Mouse (Mus musculus) left cerebral cortex, postnatal 14 days (tissue): Measurements from ENCODE around the gene Prex1. TPM values are rescaled to one million over a fixed set of nuclear protein-coding genes. Genes with fewer than 3 reads are reported as not detected.

Experiments used
- DNase-seq, 2 experiments: peaks; one replicate each; pipeline ENCODE4 v3.0.0; 2021 to 2022; ENCODE audit warnings: low spot score in 2 of 2, mixed read lengths in 1 of 2
- intact Hi-C: fragments of 180-260 bp; cut with DNase I; formaldehyde crosslinking; loops from one replicate; pipeline ENCODE4 v1.15.1; 2025
- total RNA-seq, 2 experiments: library from RNA; stranded (reverse); gene quantifications; 2 replicates each; pipeline ENCODE4 v1.2.3; 2021

The Prex1 gene
- total RNA-seq, 2 experiments from 2014 or later = 119 to 132 TPM

DNA sequence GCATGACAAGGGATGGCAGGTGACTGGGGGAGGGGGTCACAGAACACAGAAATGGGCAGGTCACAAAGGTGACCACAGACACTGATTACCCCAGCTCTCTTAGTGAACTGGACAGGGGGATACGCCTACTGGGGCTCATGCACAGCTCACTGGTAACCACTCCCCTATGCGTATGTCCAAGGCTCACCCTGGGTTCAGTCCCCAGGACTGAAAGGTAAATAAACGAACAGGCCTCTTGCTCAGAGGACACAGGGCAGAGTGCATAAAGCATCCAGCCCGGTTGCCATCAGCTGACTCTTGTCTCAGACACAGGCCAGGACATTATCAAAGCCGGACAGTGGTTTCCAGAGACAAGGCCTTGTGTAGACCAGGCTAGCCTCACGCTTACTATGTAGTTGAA, 91.6 kb downstream of the Prex1 start:
- DNase-seq = no peak
- intact Hi-C loops = loop anchor here (5.0 kb wide), 1 partner anchor 90 kb away; the partner anchor contains the start of gene Prex1

DNA sequence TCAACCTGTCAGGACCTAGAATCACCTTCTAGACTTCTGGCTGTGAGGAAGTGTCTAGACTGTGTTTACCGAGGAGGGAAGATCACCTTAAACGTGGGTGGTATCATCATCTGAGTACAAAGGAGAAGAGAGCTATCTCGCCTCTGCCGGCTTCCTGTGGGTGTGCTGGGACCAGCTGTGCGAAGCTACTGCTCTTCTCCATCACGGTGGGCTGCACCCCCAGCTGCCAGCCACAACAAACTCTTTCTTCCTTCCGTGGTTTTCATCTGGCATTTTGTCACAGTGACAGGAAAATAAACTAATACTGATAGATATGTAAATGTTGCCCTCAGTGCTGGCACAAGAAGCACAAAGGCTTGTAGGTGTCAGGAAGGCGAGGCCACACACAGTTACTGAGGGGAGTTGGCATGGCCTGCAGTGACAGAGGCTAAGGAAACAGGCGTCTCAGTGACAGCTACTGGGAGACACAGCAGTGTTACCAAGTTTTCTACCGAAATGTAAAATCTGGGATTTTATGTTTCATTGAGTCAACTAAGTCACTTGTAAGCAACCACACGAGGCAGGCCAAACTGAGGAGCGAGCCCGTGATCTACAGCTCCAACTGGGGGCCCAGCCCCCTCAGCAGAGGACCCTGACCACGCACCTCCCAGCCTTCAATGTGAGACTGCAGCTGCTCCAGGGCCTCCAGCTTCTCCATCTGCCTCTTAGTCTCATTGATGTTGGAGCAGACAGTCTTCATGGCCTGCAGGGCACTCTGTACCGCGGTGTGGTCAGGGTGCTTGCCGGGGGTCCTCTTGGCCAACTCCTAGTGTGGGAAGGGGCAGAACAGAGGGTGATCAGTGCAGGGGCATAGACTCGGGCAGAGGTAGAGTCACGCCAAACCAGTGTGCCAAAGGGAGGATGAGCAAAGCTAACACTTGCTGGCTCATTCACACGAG, 92.8 kb downstream of the Prex1 start:
- intact Hi-C loops = loop anchor here (5.0 kb wide), 1 partner anchor 92 kb away; the partner anchor contains the start of gene Prex1
- DNase-seq = no peak

DNA sequence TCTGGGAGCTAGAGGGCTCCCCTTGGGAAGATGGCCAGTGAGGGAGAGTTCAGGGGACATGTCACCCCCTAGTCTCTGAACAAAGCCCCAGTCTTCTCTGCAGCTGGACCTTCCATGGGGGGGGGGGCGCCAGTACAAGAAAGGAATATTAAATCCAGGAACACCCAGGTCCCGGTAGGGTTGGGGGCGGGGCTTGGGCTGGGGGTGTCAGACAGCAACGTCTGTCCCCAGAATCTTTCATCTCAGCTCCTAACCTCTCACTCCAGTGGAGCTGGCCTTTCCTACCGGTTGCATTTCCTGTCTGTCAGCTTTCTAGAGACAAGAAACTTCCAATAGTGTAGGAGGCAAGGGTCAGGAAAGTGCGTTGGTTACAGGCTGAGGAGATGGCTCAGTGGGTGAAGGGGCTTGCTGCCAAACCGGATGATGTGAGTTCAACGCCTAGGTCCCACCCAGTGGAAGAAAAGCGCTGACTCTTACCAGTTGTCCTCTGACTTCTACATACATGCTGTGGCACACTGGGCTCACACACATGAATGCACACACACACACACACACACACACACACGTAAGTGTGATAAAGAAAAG, 93.6 kb downstream of the Prex1 start:
- DNase-seq = no peak
- intact Hi-C loops = loop anchor here (5.0 kb wide), 1 partner anchor 92 kb away; the partner anchor contains the start of gene Prex1

DNA sequence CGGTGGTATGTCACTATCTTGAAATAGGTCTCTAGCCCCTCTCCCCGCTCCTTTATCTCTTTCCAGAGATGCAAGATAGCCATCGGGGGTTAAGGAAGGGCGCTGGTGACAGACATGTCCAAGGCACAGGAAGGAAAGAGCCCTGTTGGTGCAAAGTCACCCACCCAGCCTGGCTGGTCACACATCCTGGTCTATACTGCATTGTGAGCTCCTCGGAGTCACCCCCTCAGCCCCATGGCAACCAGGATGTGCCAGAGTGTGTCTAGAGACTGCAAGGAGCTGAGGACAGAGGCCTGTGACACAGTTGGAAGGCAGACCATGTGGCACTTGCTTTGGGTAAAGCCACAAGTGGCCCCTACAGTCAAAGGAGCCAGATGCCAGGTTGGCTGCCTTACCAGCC, 94.4 kb downstream of the Prex1 start:
- intact Hi-C loops = no loop called here
- DNase-seq = no peak

DNA sequence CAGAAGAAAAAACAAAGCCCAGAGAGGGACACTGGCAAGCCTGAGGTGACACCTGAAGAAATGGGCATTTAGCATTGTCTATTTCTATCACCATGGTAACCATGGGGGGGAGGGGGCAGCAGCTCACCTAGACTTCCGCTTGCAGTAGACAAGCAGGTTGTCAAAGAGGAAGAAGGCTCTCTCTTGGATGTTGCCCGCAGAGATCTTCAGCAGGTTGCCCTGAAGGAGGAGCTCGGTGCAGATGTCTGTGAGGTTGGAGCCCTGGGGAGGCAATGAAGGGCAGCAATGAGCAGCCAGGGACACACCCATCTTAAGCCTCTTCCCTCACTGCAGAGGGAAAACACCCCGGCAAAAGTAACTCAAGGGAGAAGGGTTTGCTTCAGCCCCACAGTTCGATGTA, 95.9 kb downstream of the Prex1 start:
- no peak for DNase-seq
- intact Hi-C loops = no loop called here

DNA sequence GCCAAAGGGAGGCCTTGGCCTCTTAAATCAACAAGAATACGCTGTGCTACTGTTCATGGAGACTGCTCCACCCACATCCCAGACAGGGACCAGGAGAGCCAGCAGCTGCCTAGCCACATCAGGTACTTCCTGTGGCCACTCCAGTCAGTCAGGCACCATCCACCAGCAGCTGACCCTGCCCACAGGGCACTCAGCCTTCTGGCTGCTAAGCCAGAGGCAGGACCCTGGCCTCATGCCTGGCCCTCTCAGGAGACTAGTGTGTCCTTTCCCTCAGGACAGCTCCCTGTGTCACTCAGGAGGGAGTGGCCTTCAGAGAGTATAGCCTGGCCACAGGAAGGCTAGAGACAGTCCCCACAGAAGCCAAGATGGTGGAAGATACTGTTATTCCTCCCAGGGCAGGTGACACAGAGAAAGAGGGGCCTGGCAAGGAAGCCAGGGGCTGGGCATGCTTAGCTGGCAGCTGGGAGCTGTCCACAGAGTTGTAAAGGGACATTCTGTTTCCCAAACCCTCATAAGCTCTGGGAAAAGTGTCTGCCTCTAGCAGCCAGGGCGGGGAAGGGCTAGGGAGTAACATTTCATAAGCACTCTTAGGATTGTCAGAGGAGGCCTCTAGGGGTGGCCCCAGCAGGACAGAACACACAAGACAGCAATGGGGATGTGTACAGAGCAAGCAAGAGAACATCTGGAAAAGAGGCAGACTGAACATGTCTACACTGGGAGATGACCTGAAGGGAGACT, 98.1 kb downstream of the Prex1 start:
- no peak for DNase-seq
- intact Hi-C loops = no loop called here

DNA sequence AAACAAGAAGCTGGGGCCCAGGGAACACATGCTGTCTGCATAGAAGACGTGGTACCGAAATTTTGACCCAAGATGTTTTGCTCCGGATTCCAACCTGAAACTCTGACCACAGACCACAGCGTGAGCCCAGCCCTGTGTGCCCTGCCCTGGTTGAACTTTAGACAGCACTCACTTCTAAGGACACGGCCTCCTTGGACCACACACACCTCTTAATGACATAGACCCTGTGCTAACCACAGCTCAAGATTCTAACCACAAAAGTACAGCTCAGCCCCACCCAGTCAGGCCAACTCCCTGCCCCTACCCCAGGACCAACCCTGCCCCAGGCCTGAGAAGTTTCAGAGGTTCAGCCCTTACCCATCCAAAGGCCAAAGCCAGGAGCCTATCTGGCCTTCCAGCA, 103.4 kb downstream of the Prex1 start:
- intact Hi-C loops = no loop called here
- no peak for DNase-seq

DNA sequence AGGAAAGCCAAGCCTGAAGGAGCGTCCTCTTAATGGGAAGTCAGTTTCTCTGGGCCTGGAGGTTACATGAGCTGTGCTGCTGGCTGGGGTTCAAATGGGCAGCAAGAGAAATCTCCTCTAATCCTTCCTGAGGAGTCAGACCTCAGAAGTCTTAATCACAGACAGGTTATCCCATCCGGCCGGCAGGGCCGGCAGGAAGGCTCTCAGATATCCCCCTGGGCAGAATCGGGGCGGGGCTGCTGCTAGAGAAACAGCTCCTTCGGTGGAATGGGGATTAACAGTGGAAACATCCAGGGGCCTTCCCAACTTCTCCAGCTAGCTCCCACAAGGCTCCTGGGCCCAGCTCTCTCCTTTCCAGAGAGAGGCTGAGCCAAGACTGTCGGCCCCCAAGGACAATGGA, 105.1 kb downstream of the Prex1 start:
- intact Hi-C loops = loop anchor here (5.0 kb wide), 1 partner anchor 104 kb away; the partner anchor contains the start of gene Prex1
- DNase-seq = no peak

DNA sequence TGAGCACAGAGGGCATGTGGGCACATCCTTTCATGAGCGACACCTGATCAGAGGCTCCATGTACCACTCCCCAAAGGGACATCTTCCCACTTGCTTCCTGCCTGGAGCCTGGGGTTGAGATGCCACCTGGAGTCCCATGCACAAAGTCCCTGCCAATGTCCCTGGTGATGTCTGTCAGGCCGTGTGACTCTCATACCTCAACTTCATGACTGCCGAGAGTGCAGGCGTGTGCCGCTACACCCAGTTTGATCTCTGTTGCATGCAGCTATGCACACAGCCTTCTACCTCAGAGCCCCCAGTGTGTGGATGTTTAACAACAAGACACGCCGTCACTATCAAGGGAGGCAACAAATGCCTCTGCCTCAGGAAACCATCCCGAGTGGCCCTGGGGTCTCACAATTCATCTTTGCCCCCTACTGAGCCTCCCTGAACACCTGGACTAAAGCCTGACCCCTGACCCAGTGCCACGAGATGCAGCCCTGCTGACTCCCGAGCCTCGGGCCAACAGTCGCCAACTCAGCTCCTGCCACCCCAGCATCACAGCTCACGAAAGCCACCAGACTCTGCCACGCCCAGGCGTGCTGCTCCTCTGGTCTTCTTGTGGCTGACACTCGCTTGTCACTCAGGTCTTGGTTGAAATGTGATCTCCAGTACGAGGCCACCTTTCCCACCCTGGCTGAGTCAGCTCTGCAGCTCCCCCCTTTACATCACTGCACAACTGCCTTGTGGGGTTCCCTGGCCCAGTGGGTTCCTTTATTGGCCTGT, 107.0 kb downstream of the Prex1 start:
- no peak for DNase-seq
- intact Hi-C loops = loop anchor here (5.0 kb wide), 1 partner anchor 106 kb away; the partner anchor contains the start of gene Prex1

DNA sequence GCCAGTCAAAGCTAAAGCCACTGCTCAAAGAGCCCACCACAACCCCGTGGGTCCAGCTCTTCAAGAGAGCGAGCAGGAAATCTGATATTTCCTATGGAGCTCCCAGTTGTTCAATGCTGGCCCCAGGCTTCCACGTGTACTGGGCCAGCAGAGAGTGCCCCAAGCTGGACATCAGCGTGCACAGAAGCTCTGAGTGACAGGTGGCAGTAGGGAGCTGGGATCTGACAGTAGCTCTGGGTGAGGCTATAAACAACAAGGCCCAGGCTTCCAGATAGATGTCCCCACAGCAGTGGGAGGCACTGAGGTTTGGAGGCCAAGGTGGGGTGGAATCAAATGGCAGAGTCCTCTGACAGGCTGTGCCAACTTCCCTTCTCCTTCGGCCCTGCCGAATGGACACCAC, 107.6 kb downstream of the Prex1 start:
- DNase-seq = no peak
- intact Hi-C loops = loop anchor here (5.0 kb wide), 1 partner anchor 106 kb away; the partner anchor contains the start of gene Prex1

DNA sequence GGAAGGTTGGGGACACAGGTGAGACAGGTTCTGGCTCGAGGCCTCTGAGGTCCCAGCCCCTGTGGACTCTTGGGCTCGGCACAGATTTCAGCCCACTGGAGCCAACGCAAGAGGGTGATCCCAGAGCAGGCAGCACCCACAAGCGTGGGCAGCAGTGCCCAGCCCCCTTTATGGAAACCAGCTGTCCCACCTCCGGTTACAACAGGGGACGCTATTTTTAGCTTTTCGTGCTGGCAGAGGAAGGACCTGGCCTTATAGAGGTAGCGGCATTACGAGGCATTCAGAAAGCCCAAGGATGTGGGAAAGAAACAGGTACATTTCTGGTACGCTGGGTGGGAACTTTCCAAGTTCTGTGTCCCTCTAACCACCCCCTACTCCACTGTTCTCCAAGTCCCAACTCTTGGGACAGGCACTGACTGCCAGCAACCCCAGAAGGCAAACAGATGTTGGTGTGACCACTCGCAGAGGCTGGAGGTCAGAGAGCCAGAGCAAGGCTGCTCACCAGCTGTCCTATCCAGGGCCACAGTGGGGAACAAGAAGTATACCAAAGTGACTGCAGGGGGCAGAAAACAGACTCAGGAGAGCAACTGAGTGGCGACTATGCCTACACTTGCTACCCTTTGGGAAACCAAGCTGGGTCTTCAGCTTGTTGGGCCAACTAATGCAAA, 108.3 kb downstream of the Prex1 start:
- DNase-seq = no peak
- intact Hi-C loops = loop anchor here (5.0 kb wide), 1 partner anchor 107 kb away; the partner anchor contains the start of gene Prex1

DNA sequence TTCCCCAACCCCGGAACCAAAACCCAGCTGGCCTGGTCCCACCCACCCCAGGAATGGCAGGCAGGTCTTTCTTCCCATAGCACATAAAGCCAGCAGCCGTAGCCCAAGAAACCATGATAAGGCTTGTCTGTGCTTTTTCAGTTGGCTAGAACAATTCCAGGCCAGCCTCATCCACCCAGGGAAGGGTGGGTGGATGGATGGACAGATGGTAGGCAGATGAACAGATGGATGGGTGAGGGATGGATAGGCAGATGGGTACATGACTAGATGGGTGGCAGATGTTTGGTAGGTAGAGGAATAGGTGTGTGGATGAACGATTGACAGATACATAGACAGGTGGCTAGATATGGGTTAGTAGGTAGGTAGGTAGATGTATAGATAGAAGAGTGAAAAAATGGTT, 110.7 kb downstream of the Prex1 start:
- no peak for DNase-seq
- intact Hi-C loops = no loop called here

DNA sequence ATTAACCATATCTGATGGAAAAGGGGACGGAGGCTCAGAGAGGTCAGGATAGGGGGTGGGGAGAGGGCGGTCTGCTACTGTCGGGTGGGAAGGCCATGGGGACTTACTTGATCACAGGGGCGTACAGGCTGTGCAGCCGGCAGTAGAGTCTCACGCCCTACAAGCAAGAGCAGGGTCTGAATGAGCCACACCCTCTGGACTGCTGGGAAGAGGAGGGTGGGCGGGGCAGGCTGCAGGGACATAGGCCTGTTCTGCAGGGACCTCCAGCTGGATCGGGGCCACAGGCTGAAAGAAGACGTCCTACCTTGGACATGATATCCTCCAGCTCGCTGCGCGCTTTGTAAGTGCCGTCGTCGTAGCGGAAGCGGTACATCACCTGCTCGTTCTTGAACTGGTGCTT, 112.2 kb downstream of the Prex1 start:
- intact Hi-C loops = no loop called here

DNA sequence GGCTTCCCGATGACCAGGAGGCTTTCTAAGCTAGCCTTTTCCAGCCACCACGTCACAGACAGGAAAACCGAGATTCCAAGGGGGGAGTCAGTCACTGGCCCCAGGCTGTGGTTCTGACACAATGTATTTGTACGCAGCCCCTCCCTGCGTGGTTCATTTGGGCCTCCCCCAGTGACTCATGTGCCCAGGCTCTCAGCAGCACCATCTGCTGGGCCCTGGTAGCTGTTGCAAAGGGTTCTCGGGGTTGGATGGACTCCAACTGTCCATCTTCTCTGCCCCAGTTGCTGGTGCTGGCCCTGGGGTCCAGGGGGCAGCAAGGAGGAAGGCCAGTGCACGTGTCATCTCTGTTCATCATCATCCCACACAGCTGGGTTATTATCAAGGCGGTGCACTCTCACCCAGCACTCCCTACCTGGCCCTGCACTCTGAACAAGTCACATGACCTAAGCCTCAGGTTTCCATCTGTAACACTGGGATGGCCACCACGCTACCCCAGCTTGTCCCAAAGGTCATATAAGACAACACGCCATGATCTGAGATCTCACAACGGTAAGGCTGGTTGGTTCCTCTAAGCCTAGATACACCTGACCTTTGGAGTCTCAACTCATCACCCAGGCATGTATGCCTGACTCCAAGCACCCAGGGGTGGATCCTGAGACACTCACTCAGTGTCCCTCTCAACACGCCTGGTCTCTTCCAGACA, 115.0 kb downstream of the Prex1 start:
- DNase-seq = no peak
- intact Hi-C loops = no loop called here

More for the DNA sequence above, 112.2 kb downstream of the Prex1 start:
- DNase-seq = no peak

DNA sequence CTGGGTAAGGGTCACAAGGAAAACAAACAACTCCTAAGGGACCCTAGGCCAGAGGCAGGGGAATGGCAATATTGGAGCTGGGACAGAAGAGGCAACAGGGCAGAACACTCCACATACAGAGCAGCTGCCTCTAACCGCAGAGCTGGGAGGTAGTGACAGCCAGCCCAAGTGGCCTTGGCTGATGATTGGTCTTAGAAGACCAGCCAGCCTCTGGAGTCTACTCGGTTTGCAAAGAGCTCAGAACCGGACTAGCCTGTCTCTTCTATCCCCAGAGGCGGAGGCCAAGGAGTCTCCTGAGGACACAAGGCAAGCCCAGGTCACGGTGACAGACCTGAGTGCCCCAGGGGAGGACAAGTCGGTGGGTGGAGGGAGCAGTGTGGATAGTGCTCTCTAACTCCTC, 115.9 kb downstream of the Prex1 start:
- no peak for DNase-seq
- intact Hi-C loops = no loop called here

DNA sequence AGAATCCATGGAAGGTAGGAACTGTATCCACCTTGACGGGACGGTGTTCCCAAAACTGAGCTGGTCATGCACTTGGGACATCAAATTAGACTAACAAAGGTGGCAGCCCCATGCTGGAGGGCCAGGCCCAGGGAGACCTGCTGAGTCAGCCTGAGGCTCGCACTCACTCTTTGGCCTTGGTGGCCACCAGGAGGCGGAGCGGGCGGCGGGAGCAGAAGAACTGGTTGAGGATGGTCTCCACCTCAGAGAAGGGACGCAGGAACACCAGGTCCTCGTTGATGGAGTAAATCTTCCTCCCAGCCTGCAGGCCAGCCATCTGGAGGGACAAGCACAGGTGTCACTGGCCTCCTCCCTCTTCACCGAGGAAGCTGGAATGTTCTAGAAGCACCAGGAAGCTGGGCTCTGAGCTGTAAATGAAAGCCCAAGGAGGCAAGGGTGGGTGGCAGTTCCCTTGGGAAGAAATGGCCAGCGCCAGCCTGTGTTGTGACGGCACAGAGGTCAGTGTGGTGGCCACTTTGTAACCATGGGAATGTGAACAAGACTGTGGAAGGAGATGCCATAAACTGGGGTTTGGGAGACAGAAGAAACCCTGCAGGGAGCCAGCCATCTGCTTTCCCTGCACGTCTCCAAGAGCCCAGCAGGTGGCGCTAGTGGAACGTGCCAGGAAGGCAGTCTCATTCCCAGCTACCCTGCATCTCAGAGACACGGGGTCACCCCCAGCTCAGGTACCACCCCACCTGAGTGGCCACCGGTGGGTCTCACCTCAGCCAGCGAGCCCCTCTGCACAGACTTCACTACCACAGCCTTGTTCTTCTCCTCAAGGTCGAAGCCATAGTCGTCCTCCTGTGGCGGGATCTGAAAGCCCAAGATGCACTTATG, 121.4 kb downstream of the Prex1 start:
- peak; percentile 85 to 86 for DNase-seq
- intact Hi-C loops = loop anchor here (1.0 to 5.0 kb wide), 2 partner anchors 120 to 189 kb away; partner anchors contain the start of gene Prex1

DNA sequence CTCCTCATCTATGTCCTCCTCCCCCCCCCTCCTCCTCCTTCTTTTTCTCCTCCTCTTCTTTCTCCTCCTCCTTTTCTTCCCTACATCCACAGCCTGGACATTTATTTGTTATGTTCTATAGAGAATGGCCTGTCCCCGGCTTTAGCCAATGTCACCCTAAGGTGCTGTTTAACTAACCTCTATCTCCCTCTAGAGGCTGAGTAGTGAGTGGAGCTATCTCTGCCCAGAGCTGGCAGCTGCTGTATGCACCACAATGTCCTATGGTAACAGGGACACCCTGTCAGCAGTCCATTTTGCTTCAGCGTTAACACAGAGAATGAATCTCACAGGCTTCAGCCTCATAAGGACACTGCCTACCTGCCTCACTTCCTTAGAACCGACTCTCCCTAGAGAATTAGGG, 129.1 kb downstream of the Prex1 start:
- intact Hi-C loops = no loop called here
- peak in 1 of 2 experiments; percentile 49 for DNase-seq
